Mouse (Mus musculus): ENCODE data around the gene Adh6b. TPM values are rescaled to one million over a fixed set of nuclear protein-coding genes. Genes with fewer than 3 reads are reported as not detected.

Gene Adh6b
- 0.74 and 0.79 TPM in 2 replicates for polyA plus RNA-seq (2015; fragmentation: Nextera tagmentation; extraction: Ambion mirVana)

- Histone ChIP-seq H3K36me3 (ENCODE audit: control insufficient read depth, insufficient read depth, low read length) (no peaks in the 10 kb centered on the region), H3K9me3 (ENCODE audit: control insufficient read depth, low read length) (no peaks in the 10 kb centered on the region), H3K27me3 (ENCODE audit: control insufficient read depth, insufficient read depth, low read length) (no peaks in the 10 kb centered on the region), H3K4me1 (replicated peaks; ENCODE audit: control insufficient read depth, insufficient read depth) (no peaks in the 10 kb centered on the region), H3K4me2 (replicated peaks; ENCODE audit: low read depth) (no peak within 1 kb of the TSS), H3K4me3 (ENCODE audit: low read depth, low read length) (no peak within 1 kb of the TSS), H3K27ac (replicated peaks) (no peak within 1 kb of the TSS), H3K9ac (ENCODE audit: low read length) (no peak within 1 kb of the TSS)
- 81% methylated on average over 14 of the region's 14 CpGs for WGBS
- TF ChIP-seq EP300 (optimal IDR thresholded peaks at IDR 0.05) (no peak), CTCF (IDR thresholded peaks at IDR 0.05; ENCODE audit: low read depth) (no peak)
- ATAC-seq (ENCODE audit: low FRiP score, low TSS enrichment) (no peak), DNase-seq (ENCODE audit: low spot score) (no peak)
These were observed at the start of gene Adh6b for GRCm38 (mm10) chr3:138341471-138341870. TSS of gene Adh6b (plus strand) at chr3:138341775.

- DNase-seq (ENCODE audit: low spot score) (no peak), ATAC-seq (ENCODE audit: low FRiP score, low TSS enrichment) (no peak)
- Histone ChIP-seq H3K9me3 (ENCODE audit: control insufficient read depth, low read length) (no peaks in the 10 kb centered on the region), H3K36me3 (ENCODE audit: control insufficient read depth, insufficient read depth, low read length) (no peaks in the 10 kb centered on the region), H3K27me3 (ENCODE audit: control insufficient read depth, insufficient read depth, low read length) (no peaks in the 10 kb centered on the region), H3K4me1 (replicated peaks; ENCODE audit: control insufficient read depth, insufficient read depth) (no peaks in the 10 kb centered on the region), H3K27ac (replicated peaks) (no peak overlapping the region), H3K4me3 (ENCODE audit: low read depth, low read length) (no peak overlapping the region), H3K9ac (ENCODE audit: low read length) (no peak overlapping the region), H3K4me2 (replicated peaks; ENCODE audit: low read depth) (no peak overlapping the region)
- no peak for TF ChIP-seq EP300 (optimal IDR thresholded peaks at IDR 0.05)
- TF ChIP-seq CTCF (IDR thresholded peaks at IDR 0.05; ENCODE audit: low read depth), result no peak
- WGBS, result 78% methylated on average over 7 of the region's 7 CpGs
These were observed 48.2 kb upstream of the Adh6b start for GRCm38 (mm10) chr3:138293298-138293895.

GRCm38 (mm10) chr3:138300130-138300529 is 41.4 kb upstream of the Adh6b start:
- Histone ChIP-seq H3K9ac (ENCODE audit: low read length) (no peak overlapping the region), H3K4me1 (replicated peaks; ENCODE audit: control insufficient read depth, insufficient read depth) (no peaks in the 10 kb centered on the region), H3K9me3 (ENCODE audit: control insufficient read depth, low read length) (no peaks in the 10 kb centered on the region), H3K4me3 (ENCODE audit: low read depth, low read length) (no peak overlapping the region), H3K36me3 (ENCODE audit: control insufficient read depth, insufficient read depth, low read length) (no peaks in the 10 kb centered on the region), H3K27ac (replicated peaks) (no peak overlapping the region), H3K27me3 (ENCODE audit: control insufficient read depth, insufficient read depth, low read length) (no peaks in the 10 kb centered on the region), H3K4me2 (replicated peaks; ENCODE audit: low read depth) (no peak overlapping the region)
- DNase-seq (ENCODE audit: low spot score) (no peak), ATAC-seq (ENCODE audit: low FRiP score, low TSS enrichment) (no peak)
- 86% methylated on average over 9 of the region's 9 CpGs for WGBS
- TF ChIP-seq CTCF (IDR thresholded peaks at IDR 0.05; ENCODE audit: low read depth) (no peak), EP300 (optimal IDR thresholded peaks at IDR 0.05) (no peak)

GRCm38 (mm10) chr3:138302676-138303075 is 38.9 kb upstream of the Adh6b start:
- H3K27ac ChIP-seq (replicated peaks), result no peak overlapping the region
- TF ChIP-seq CTCF (IDR thresholded peaks at IDR 0.05; ENCODE audit: low read depth) (no peak), EP300 (optimal IDR thresholded peaks at IDR 0.05) (no peak)

GRCm38 (mm10) chr3:138303771-138304488 is 37.6 kb upstream of the Adh6b start:
- no peak for TF ChIP-seq EP300 (optimal IDR thresholded peaks at IDR 0.05)
- TF ChIP-seq CTCF (IDR thresholded peaks at IDR 0.05; ENCODE audit: low read depth), result no peak
- Histone ChIP-seq H3K9me3 (ENCODE audit: control insufficient read depth, low read length) (no peaks in the 10 kb centered on the region), H3K4me1 (replicated peaks; ENCODE audit: control insufficient read depth, insufficient read depth) (no peaks in the 10 kb centered on the region), H3K4me2 (replicated peaks; ENCODE audit: low read depth) (no peak overlapping the region), H3K27me3 (ENCODE audit: control insufficient read depth, insufficient read depth, low read length) (no peaks in the 10 kb centered on the region), H3K27ac (replicated peaks) (peak overlapping the region; percentile 81), H3K4me3 (ENCODE audit: low read depth, low read length) (no peak overlapping the region), H3K9ac (ENCODE audit: low read length) (0 out of 2 replicates have a peak overlapping the region, but pooled peaks have one; percentile 23), H3K36me3 (ENCODE audit: control insufficient read depth, insufficient read depth, low read length) (no peaks in the 10 kb centered on the region)
- DNase-seq (ENCODE audit: low spot score) (no peak), ATAC-seq (ENCODE audit: low FRiP score, low TSS enrichment) (no peak)
- whole genome bisulfite sequencing, result 51% methylated on average over 6 of the region's 6 CpGs

More at GRCm38 (mm10) chr3:138302676-138303075, 38.9 kb upstream of the Adh6b start:
- no peaks in the 10 kb centered on the region for H3K4me1 ChIP-seq (replicated peaks; ENCODE audit: control insufficient read depth, insufficient read depth)
- no peak overlapping the region for H3K4me3 ChIP-seq (ENCODE audit: low read depth, low read length)
- no peaks in the 10 kb centered on the region for H3K27me3 ChIP-seq (ENCODE audit: control insufficient read depth, insufficient read depth, low read length)
- WGBS, result 77% methylated on average over 4 of the region's 4 CpGs
- no peaks in the 10 kb centered on the region for H3K9me3 ChIP-seq (ENCODE audit: control insufficient read depth, low read length)
- no peak for DNase-seq (ENCODE audit: low spot score)
- H3K36me3 ChIP-seq (ENCODE audit: control insufficient read depth, insufficient read depth, low read length), result no peaks in the 10 kb centered on the region
- H3K9ac ChIP-seq (ENCODE audit: low read length), result no peak overlapping the region
- no peak overlapping the region for H3K4me2 ChIP-seq (replicated peaks; ENCODE audit: low read depth)
- no peak for ATAC-seq (ENCODE audit: low FRiP score, low TSS enrichment)

GRCm38 (mm10) chr3:138304489-138304871 is 37.1 kb upstream of the Adh6b start:
- Histone ChIP-seq H3K4me2 (replicated peaks; ENCODE audit: low read depth) (no peak overlapping the region), H3K9me3 (ENCODE audit: control insufficient read depth, low read length) (no peaks in the 10 kb centered on the region), H3K27ac (replicated peaks) (peak overlapping the region; percentile 81), H3K4me3 (ENCODE audit: low read depth, low read length) (no peak overlapping the region), H3K4me1 (replicated peaks; ENCODE audit: control insufficient read depth, insufficient read depth) (no peaks in the 10 kb centered on the region), H3K27me3 (ENCODE audit: control insufficient read depth, insufficient read depth, low read length) (no peaks in the 10 kb centered on the region), H3K9ac (ENCODE audit: low read length) (no peak overlapping the region), H3K36me3 (ENCODE audit: control insufficient read depth, insufficient read depth, low read length) (no peaks in the 10 kb centered on the region)
- WGBS, result 32% methylated on average over 4 of the region's 4 CpGs
- ATAC-seq (ENCODE audit: low FRiP score, low TSS enrichment) (peak; percentile 43; the same call in 1 of the 2 replicates), DNase-seq (ENCODE audit: low spot score) (no peak)
- TF ChIP-seq CTCF (IDR thresholded peaks at IDR 0.05; ENCODE audit: low read depth) (no peak), EP300 (optimal IDR thresholded peaks at IDR 0.05) (no peak)

Data from stomach, postnatal 0 days (tissue).